Mouse (Mus musculus) cerebellum, adult 2 months (tissue): ENCODE measurements at regions not wholly inside any gene's neighbourhood (a gene's known extent, or its start where the extent isn't known, plus 50 kb on each side); places are given as distances from the start of the nearest gene placed in this dataset.
A peak's percentile ranks its signal among the peaks of the same experiment; 100 is the strongest.

ENCODE experiments used
- DNase-seq, 2 experiments: peaks; one replicate each; pipeline ENCODE4 v3.0.0; 2021
- H3K27ac ChIP-seq: fragments of 200-500 bp; 2 replicates; pipeline ENCODE4 v1.5.1; 2012; ENCODE audit warnings: low read length, control low read depth, inconsistent platforms; ENCODE audit not compliant: insufficient read depth
- H3K27me3 ChIP-seq: fragments of 200-500 bp; 2 replicates; pipeline ENCODE4 v1.6.1; 2012; ENCODE audit warnings: inconsistent platforms, mild to moderate bottlenecking, low read length, moderate library complexity; ENCODE audit not compliant: control insufficient read depth, insufficient read depth
- H3K4me1 ChIP-seq: fragments of 200-500 bp; 2 replicates; pipeline ENCODE4 v1.6.1; 2011; ENCODE audit warnings: low read length; ENCODE audit not compliant: control insufficient read depth, insufficient read depth
- H3K4me3 ChIP-seq: fragments of 200-500 bp; replicated peaks from 2 replicates; pipeline ENCODE3; 2011; ENCODE audit warnings: mild to moderate bottlenecking, low read depth, low read length, control low read depth; ENCODE audit not compliant: insufficient read depth
- CTCF ChIP-seq: fragments of 200-500 bp; IDR thresholded peaks from 2 replicates; pipeline ENCODE4 v1.5.1; 2011; ENCODE audit warnings: low read depth, mild to moderate bottlenecking, control low read depth, low read length, moderate library complexity, borderline replicate concordance; ENCODE audit not compliant: insufficient read depth
- POLR2A ChIP-seq: fragments of 200-500 bp; IDR thresholded peaks from 2 replicates; pipeline ENCODE4 v1.6.1; 2011; ENCODE audit warnings: low read length, control low read depth, borderline replicate concordance; ENCODE audit not compliant: insufficient read depth
- WGBS: fragments of 180-500 bp; shearing (Covaris S2); methylation state at CpG from one replicate; pipeline ENCODE4 v1.1.7; 2018; 5-methylcytosine and 5-hydroxymethylcytosine counted together

DNA sequence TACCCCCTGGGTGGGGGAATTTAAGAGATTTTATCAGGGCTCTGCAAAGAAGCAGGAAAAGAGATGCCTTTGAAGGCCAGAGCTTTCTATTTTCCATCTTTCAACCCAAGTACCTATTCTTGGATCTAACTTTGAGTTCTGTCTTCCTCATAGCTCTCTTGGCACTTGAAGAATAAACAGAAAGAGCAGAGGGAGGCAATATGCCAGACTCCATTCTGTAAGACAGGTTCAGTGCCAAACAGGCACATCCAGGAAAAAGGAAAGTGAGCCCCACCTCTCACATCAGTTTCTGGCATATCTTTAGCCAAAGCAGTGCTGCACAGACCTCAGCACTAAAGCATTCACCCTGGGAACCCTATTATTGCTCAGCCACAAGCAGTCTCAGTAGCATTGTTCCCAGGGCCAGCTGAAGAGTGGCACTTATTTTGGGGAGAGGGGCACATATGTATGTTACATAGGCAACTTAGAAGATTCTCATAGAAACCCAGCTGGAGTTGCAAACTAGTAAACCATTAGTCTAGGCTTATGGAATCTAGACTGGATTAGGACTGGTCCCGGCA lies 594.8 kb downstream of the Klhl13 start:
- H3K27me3 ChIP-seq, result no peaks in the 10 kb centered on the region
- peak in 1 of 2 experiments; percentile 0 for DNase-seq
- 71% methylated on average over 1 of the region's 1 CpGs for WGBS
- no peak overlapping the region for H3K4me3 ChIP-seq
- no peaks in the 10 kb centered on the region for H3K4me1 ChIP-seq
- TF ChIP-seq CTCF (no peak), POLR2A (no peak)
- H3K27ac ChIP-seq, result no peak overlapping the region

DNA sequence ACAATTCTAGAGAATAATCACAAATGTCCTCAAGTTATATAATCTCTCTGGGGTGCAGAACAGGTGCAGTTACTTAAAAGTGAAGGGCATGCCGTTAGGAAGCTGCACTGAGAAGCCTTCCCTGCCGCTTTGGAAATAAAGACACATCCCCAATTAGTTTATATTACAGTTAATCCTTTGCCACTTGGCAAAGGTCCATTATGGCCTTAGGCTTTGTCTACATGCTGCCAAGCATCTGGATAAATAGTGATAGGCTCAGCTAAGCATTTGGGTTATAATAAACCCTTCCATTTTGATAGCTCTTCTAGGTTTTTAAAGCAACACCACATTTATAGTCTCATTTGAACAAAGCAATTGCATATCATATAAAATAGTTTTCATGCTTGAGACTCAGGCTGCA lies 625.6 kb downstream of the Klhl13 start:
- no peaks in the 10 kb centered on the region for H3K27me3 ChIP-seq
- no peak for DNase-seq
- TF ChIP-seq POLR2A (no peak), CTCF (no peak)
- 13% methylated on average over 2 of the region's 2 CpGs for WGBS
- H3K27ac ChIP-seq, result no peak overlapping the region
- H3K4me1 ChIP-seq, result no peaks in the 10 kb centered on the region
- H3K4me3 ChIP-seq, result no peak overlapping the region

DNA sequence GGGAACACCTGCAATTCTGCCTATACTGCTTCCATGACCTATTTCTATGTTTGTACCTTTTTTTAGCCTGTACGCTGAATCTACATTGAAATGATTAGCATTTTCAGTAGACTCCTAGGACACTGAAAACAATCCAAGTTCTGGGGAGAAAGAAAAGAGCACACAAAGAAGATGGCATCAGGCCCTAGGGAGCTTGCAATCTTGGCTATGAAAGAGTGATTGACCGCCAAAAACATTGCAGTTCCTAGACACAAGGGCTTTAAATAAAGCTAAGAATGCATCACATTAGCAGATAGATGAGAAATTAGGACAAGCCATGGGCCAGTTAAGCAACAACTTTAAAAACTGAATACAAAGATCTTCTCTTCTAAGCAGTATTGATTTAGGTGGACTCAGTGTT lies 666.7 kb downstream of the Klhl13 start:
- 12% methylated on average over 2 of the region's 2 CpGs for WGBS
- no peaks in the 10 kb centered on the region for H3K27me3 ChIP-seq
- no peaks in the 10 kb centered on the region for H3K4me1 ChIP-seq
- peak in 1 of 2 experiments; percentile 23 for DNase-seq
- TF ChIP-seq CTCF, result no peak
- no peak for TF ChIP-seq POLR2A
- H3K4me3 ChIP-seq, result no peak overlapping the region
- no peak overlapping the region for H3K27ac ChIP-seq

DNA sequence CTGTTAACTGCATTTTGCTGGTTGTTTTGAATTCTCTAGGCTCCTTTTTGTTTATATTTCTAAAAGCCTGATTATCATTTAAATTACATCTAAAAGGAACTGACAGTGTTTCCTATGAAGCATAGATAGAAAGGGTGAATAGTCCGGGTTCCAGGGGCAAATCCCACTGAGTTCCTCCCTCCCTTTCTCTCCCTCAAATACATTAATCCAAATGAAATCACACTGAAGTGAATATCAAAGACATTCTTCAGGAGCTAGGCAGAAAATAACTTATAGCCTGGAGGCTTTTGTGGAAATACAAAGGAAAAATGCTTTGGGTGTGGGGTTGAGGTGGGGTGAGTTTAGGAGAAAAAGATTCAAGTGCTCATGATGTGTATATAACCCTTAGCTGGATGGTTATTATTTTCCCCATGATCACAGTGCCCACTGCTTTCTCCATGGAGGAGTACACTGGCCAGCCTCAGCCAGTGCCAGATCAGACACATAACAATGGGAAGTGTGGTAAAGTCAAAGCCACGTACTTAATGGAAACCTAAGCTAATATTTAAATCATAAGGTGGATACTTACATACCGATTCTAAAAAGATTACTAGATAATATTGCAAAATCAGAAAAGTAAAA lies 707.0 kb downstream of the Klhl13 start:
- H3K4me3 ChIP-seq, result no peak overlapping the region
- H3K27me3 ChIP-seq, result no peaks in the 10 kb centered on the region
- no peak overlapping the region for H3K27ac ChIP-seq
- no peaks in the 10 kb centered on the region for H3K4me1 ChIP-seq
- TF ChIP-seq CTCF, result no peak
- TF ChIP-seq POLR2A, result no peak
- WGBS, result 62% methylated on average over 3 of the region's 3 CpGs
- DNase-seq, result no peak
